Mouse (Mus musculus) urinary bladder, adult 2 months (tissue): Measurements from ENCODE around the gene Klhl18. TPM values are rescaled to one million over a fixed set of nuclear protein-coding genes. Genes with fewer than 3 reads are reported as not detected.
A peak's percentile ranks its signal among the peaks of the same experiment; 100 is the strongest.
"Not testable (repeated sequence)": the region's sequence is repeated elsewhere in the genome, so short reads cannot be mapped to it uniquely, and the experiment has no call there.

ENCODE experiments used
- DNase-seq: peaks from one replicate; pipeline ENCODE4 v3.0.0; 2022; ENCODE audit warnings: low spot score
- polyA plus RNA-seq: library from polyadenylated mRNA; depleted of rRNA; stranded (reverse); fragments of >200 nt; gene quantifications from 2 replicates; pipeline ENCODE4 v1.2.3, GENCODE M21; 2012

Gene Klhl18
- polyA plus RNA-seq, 1 experiment, result 22.1 TPM

DNA sequence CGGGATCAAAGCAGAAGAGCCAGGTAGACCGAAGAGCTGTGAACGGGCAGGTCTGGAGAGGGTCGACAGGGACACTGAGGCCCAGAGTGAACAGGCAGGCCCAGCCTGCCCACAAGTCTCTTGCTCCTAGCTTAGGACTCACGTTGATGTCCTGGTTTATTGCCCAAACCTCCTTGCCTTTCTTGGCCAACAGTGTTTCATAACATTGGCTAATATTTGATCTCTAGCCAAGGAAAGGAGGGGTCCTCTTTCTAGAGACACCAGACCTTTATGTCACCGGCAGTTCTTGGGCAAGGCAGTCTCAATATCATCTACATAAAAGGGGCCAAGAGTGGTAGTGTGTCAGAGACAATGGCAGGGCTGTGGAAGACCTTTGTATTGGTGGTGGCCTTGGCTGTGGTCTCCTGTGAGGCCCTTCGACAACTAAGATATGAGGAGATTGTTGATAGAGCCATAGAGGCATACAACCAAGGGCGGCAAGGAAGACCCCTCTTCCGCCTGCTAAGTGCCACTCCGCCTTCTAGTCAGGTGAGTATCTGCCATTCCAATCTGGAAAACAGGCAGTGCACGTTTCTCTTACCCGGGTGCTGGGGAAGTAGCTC is 56.9 kb downstream of the Klhl18 start, which contains the start of gene Ngp:
Gene Ngp (plus strand): TSS at position 237 of the 602 bp plus-strand sequence.
- DNase-seq, result no peak

DNA sequence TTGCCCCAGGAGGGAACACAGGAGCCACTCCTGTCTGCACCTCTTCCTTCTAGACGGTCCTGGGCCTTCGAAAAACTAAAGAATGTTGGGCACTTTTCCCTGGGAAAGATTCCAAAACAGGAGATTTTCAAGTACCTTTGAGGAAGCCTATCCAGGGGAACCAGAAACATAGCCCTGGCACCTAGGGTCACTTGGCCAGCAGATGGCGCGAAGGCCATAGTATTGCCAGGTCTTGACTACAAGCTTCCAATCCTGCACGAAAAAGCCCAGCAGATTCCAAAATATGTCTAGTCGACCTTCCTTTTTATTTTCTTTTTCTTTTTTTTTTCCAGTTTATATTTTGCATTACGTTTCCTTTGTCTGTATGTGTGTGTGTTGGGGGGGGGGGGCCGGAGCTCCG is 62.7 kb downstream of the Klhl18 start:
- no peak for DNase-seq

GRCm38 (mm10) chr9:110412926-110413325 is 63.6 kb downstream of the Klhl18 start:
- no peak for DNase-seq

DNA sequence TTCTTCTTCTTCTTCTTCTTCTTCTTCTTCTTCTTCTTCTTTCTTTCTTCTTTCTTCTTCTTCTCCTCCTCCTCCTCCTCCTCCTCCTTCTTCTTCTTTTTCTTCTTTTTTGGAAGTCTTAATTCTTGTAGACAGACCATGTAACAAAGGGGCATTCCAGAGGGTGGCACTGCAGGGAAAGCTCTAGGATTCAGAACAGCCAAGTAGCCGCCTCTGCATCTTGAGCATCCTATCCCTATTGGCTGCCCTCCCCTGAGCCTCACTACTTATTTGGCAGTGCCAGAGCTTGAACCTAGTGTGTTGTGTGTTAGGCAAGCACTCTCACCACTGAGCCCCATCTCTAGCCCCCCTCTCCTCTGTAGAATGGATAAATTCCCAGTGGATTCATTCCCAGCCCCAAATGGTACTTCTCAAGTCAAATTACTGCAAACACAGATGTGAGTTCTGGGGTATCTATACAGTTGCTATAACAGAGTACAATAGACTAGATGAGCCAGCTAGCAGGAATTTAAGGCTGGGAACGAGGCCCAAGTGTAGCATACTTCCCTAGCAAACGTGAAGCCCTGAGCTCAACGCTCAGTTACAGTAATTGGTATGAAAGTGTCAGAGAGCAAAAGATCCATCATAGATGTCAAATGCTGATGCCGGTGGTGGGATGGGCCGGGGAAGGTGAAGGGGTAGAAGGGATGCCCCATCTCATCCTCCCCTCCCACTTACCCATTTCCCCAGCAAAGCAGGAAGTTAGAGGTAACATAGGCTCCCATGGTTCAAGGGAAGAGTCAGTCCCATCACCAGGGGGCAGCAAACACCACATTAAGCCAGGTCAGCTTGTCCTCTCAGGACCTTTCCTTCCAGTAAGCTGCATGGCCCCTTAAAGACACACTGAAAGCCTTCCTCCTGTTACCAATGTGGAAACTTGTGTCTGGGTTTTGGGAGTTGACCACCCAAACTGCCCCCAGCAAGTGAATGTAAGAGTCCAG is 65.3 kb downstream of the Klhl18 start:
- DNase-seq, result peak; percentile 52

- DNase-seq, result peak; percentile 88
Observed at GRCm38 (mm10) chr9:110408099-110408773, 68.3 kb downstream of the Klhl18 start, which contains the start of gene Ptpn23. Gene Ptpn23 (minus strand): TSS chr9:110408213.

GRCm38 (mm10) chr9:110407311-110408098 is 69.0 kb downstream of the Klhl18 start:
- no peak for DNase-seq

DNA sequence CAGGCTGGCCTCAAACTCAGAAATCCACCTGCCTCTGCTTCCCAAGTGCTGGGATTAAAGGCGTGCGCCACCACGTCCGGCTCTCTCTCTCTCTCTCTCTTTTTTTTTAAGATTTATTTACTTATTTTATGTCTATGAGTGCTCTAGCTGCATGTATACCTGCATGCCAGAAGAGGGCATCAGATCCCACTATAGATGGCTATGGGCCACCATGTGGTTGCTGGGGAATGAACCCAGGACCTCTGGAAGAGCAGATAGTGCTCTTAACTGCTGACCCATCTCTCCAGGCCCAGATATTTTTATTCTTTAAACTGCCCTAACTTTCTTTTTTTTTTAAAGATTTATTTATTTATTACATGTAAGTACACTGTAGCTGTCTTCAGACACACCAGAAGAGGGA is 73.3 kb downstream of the Klhl18 start:
- DNase-seq, result not testable (repeated sequence)

DNA sequence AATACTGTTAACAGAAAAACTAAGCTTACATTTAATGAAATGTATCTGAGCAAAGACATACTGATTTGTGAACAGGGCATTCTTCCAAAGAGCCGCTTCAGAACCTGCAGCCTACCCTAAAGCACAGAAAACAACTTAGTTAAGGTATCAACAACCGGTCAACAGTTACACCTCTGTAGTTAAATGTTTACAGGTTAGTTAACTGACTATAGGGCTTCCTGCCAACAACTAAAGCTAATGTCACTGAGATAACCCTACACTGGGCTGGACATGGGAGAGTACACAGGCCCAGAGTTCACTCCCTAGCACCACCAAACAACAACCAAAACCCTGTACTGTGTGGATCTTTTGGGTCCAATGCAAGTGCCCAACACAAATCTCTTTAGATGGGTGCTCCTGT is 73.8 kb downstream of the Klhl18 start:
- no peak for DNase-seq

- no peak for DNase-seq
Observed at GRCm38 (mm10) chr9:110400650-110401049, 75.8 kb downstream of the Klhl18 start.

DNA sequence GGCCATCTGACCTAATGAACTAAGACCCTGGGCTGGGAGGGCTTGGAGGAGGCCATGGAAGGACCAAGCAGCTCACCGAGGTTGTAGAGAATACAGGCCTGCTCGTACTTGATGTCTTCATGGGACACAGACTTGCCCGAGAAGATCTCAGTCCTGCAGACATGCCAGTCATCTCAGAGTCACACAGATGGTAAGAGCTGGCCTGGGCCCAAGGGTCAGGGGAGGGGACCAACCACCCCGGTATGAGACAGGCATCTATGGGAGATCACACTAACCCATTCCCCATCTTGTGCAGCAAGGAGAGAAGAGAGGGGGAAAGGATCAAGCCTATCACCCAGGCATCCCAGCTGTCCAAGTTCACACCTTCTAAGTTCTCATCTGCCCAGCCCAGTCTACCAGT is 83.2 kb downstream of the Klhl18 start:
- DNase-seq, result no peak

- no peak for DNase-seq
Observed at GRCm38 (mm10) chr9:110390843-110391242, 85.7 kb downstream of the Klhl18 start.

DNA sequence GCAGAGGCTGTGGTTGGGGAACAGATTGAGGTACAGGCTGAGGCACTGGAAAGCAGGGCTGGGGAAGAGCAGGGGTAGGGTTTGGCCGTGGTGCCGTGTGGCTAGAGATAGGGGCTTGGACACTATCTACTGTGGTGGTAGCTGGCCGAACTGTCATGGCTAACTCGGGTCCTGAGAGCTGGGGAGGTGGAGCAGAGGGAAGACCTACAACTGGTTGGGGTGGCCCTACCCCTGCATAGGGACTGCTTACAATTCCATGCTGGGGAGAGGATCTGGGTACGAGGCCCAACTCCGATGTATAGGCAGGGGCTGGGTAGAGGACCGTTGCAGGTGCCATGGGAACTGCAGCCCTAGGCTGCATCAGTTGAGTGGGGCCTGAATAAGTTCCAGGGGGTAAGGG is 88.5 kb downstream of the Klhl18 start:
- DNase-seq, result no peak

DNA sequence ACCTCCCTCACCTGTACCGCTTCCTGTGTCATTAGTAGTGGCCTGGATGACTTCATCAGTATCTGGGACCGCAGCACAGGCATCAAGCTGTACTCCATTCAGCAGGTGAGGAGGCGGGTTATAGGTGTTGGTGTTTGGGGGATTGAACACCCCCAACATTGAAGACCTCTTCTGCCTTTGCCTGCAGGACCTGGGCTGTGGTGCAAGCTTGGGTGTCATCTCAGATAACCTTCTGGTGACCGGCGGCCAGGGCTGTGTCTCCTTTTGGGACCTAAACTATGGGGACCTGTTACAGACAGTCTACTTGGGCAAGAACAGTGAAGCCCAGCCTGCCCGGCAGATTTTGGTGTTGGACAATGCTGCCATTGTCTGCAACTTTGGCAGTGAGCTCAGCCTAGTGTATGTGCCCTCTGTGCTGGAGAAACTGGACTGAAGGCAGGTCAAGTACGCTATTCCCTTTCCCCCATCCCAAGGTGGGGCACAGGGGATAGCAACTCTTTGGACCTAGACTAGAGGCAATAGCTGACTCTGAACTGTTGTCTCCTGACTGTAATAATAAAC is 92.0 kb downstream of the Klhl18 start:
- no peak for DNase-seq

DNA sequence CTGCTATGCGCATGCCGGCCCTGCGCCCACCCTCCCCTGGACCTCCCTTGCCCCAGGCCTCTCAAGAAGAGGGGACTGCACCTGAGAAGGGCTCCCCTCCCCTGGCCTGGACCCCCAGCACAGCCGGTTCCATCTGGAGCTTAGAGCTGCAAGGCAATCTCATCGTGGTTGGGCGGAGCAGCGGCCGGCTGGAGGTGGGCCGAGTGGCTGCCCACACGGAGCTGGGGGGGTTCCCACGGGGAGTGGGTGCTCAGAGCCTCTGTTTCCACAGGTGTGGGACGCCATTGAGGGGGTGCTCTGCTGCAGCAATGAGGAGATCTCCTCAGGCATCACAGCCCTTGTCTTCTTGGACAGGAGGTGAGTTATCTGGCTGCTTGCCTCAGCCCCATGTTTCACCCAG is 95.2 kb downstream of the Klhl18 start:
- no peak for DNase-seq

GRCm38 (mm10) chr9:110380662-110381061 is 95.8 kb downstream of the Klhl18 start:
- no peak for DNase-seq

DNA sequence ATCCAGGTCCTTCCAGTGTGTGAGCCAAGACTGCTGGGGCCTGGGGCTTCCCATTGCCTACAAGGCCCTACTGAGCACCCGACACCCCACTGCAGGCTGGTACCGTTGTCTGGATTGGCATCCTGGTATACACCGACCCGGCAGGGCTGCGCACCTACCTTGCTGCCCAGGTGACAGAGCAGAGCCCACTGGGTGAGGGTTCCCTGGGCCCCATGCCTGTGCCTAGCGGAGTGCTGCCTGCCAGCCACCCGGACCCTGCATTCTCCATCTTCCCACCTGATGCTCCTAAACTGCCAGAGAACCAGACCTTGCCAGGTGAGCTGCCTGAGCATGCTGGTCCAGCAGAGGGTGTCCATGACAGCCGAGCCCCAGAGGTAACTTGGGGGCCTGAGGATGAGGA is 97.1 kb downstream of the Klhl18 start:
- no peak for DNase-seq

DNA sequence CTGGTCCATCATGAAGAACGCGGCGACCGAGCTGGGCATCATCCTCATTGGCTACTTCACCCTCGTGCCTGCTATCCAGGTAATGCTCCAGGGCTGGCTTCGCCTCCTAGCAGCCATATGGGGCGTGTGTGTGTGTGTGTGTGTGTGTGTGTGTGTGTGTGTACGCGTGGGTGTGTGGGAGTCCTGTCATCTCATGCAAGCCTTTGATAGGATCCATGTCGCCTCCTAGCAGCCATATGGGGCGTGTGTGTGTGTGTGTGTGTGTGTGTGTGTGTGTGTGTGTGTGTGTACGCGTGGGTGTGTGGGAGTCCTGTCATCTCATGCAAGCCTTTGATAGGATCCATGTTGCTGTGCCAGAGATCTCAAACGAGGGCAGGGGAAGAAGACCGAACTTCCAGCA is 98.8 kb downstream of the Klhl18 start:
- not testable (repeated sequence) for DNase-seq
